Mouse (Mus musculus): ENCODE data around the gene Gm7138.
"Not testable (repeated sequence)": the region's sequence is repeated elsewhere in the genome, so short reads cannot be mapped to it uniquely, and the experiment has no call there.

Gene Gm7138

GRCm38 (mm10) chr10:77750686-77751085, 26.1 kb downstream of the Gm7138 start:
- DNase-seq (ENCODE audit: low spot score in 2 of 2) = not testable (repeated sequence)

GRCm38 (mm10) chr10:77741924-77742688, 34.6 kb downstream of the Gm7138 start, which contains the start of gene Gm18596:
Gene Gm18596 (minus strand): TSS chr10:77742638.
- DNase-seq (ENCODE audit: low spot score in 2 of 2) = not testable (repeated sequence)

- DNase-seq (ENCODE audit: low spot score in 2 of 2) = no peak
These were observed 37.8 kb downstream of the Gm7138 start for GRCm38 (mm10) chr10:77738929-77739328.

GRCm38 (mm10) chr10:77735928-77736327, 40.8 kb downstream of the Gm7138 start:
- DNase-seq (ENCODE audit: low spot score in 2 of 2) = no peak

- DNase-seq (ENCODE audit: low spot score in 2 of 2) = no peak
These were observed 47.5 kb downstream of the Gm7138 start for GRCm38 (mm10) chr10:77729241-77729640.

- no peak for DNase-seq (ENCODE audit: low spot score in 2 of 2)
These were observed 48.5 kb downstream of the Gm7138 start for GRCm38 (mm10) chr10:77728280-77728679.

Measured in frontal cortex, postnatal 10 days (tissue).